Comparison of ENCODE assay signal across 8 mouse cellular contexts in the genomic region with DNA sequence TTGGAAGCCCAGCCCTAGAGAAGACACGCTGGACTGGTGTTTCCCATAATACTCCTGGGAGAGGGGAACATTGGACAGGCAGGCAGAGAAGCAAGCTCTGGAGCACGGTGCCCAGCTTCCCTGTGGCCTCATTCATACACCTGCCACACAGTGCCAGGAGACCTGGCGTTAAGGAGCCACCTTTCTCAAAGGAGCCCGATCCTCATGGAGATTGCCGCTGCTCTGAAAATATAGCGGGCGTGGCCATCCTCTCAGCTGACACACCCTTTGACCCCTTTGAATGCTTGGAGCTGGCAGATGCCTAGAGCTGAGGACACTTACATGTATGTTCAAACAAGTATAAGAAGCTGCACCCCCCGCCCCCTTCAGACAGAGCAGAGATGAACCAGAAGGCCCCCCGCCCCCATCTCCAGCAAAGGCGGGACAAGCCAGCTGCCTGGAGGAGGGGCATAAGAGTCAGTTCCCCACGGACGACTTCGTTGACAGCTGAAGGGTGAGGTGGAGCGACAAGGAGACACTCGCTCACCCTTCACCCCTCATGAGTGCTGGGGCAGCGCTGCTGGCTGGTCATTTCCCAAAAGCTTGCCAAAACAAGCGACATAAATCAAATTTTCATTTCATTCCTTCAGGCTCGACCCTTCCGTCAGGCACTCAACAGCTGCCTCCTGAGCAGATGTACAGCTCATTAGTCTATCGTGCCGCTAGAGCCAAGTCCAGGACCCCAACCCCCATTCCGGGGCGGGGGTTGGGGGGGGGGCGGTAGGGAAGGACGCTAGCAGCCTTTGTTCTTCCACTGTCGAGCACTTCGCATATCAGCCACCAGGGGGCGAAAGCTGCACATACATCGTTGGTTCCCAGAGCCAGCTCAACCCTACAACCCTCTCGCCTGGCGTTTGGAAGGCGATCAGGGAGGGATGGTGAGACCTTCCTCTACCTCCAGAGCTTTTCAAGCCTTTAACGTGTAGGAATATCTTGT. TPM values are rescaled to one million over a fixed set of nuclear protein-coding genes. Genes with fewer than 3 reads are reported as not detected.
DNase-seq lines count a peak whose midpoint lies in the region; ATAC-seq and TF ChIP-seq lines count a peak whose summit lies in the region.

No protein-coding gene starts in this region.

- WGBS in lung, embryonic 14.5 days = 0% methylated on average over 33 of the region's 33 CpGs
- under 1% methylated on average over 33 of the region's 33 CpGs for WGBS in olfactory bulb, adult 2 months

- H3K36me3 ChIP-seq in MEL (ENCODE audit: control insufficient read depth in 1 of 2, insufficient read depth in 2 of 2, low read length in 2 of 2) = no peaks in the 10 kb centered on the region
- no peaks in the 10 kb centered on the region for H3K36me3 ChIP-seq in lung, embryonic 14.5 days (ENCODE audit: insufficient read depth)

- ATAC-seq in hematopoietic stem cell, adult 5-6 weeks (replicated peaks in 1 of 2; ENCODE audit: insufficient read depth in 1 of 2, low FRiP score in 2 of 2, low TSS enrichment in 1 of 2, low read depth in 1 of 2, poor library complexity in 2 of 2, severe bottlenecking in 2 of 2) = peak; percentile 80 to 87
- ATAC-seq in lung, embryonic 14.5 days (ENCODE audit: insufficient read depth) = peak; percentile 92

- H3K4me2 ChIP-seq in lung, embryonic 14.5 days = peak overlapping the region; percentile 93

- no peaks in the 10 kb centered on the region for H3K79me2 ChIP-seq in MEL (ENCODE audit: control insufficient read depth, insufficient read depth, low read length, poor library complexity)

- TF ChIP-seq POLR2A in MEL (IDR thresholded peaks at IDR 0.05; ENCODE audit: control insufficient read depth in 1 of 2, insufficient read depth in 1 of 2, low read depth in 1 of 2, low read length in 2 of 2, poor library complexity in 1 of 2) = no peak
- no peak for TF ChIP-seq POLR2A in olfactory bulb, adult 2 months (IDR thresholded peaks at IDR 0.05; ENCODE audit: insufficient read depth, low read depth, low read length)

- no peaks in the 10 kb centered on the region for H3K27me3 ChIP-seq in MEL (ENCODE audit: control insufficient read depth in 1 of 2, insufficient read depth in 2 of 2, low read length in 2 of 2)
- no peaks in the 10 kb centered on the region for H3K27me3 ChIP-seq in lung, embryonic 14.5 days (ENCODE audit: insufficient read depth, low read length)

- no peak overlapping the region for H3K27ac ChIP-seq in MEL (ENCODE audit: control insufficient read depth, low read depth, low read length)
- peak overlapping the region; percentile 54; the same call in 1 of the 2 replicates for H3K27ac ChIP-seq in lung, embryonic 14.5 days (ENCODE audit: low read depth)
- peak overlapping the region; percentile 70 for H3K27ac ChIP-seq in olfactory bulb, adult 2 months (ENCODE audit: insufficient read depth, low read depth, low read length)

- H3K4me3 ChIP-seq in MEL (ENCODE audit: control insufficient read depth in 1 of 2, insufficient read depth in 1 of 2, low read depth in 2 of 2, low read length in 2 of 2) = peak overlapping the region; percentile 72 to 79
- peak overlapping the region; percentile 41 for H3K4me3 ChIP-seq in lung, embryonic 14.5 days (ENCODE audit: low read depth, low read length)
- peak overlapping the region; percentile 61 for H3K4me3 ChIP-seq in olfactory bulb, adult 2 months (ENCODE audit: insufficient read depth, low read depth, low read length)

- peak; percentile 80 to 95 (median 83) for TF ChIP-seq CTCF in MEL (IDR thresholded peaks at IDR 0.05 in 2 of 3, conservative IDR thresholded peaks at IDR 0.05 in 1 of 3; ENCODE audit: control insufficient read depth in 1 of 3, insufficient read depth in 1 of 3, low read depth in 2 of 3, low read length in 3 of 3, poor library complexity in 1 of 3, severe bottlenecking in 1 of 3)
- peak; percentile 98 for TF ChIP-seq CTCF in lung, embryonic 14.5 days (IDR thresholded peaks at IDR 0.05; ENCODE audit: low read depth)
- TF ChIP-seq CTCF in olfactory bulb, adult 2 months (IDR thresholded peaks at IDR 0.05; ENCODE audit: insufficient read depth, low read depth, low read length) = peak; percentile 73

- no peaks in the 10 kb centered on the region for H3K9me3 ChIP-seq in MEL (replicated peaks; ENCODE audit: insufficient read depth, low read length)
- H3K9me3 ChIP-seq in lung, embryonic 14.5 days (ENCODE audit: low read depth, low read length) = no peaks in the 10 kb centered on the region

- 0 out of 4 replicates have a peak, but pooled peaks cover 0 to 3% of the 10 kb centered on the region in 2 experiments for H3K4me1 ChIP-seq in MEL (ENCODE audit: control insufficient read depth in 1 of 2, insufficient read depth in 2 of 2, low read length in 2 of 2)
- peaks cover 7% of the 10 kb centered on the region; the same call in 1 of the 2 replicates for H3K4me1 ChIP-seq in lung, embryonic 14.5 days (ENCODE audit: insufficient read depth)
- peaks cover 7% of the 10 kb centered on the region for H3K4me1 ChIP-seq in olfactory bulb, adult 2 months (ENCODE audit: control insufficient read depth, insufficient read depth, low read length)

- TF ChIP-seq EP300 in MEL (IDR thresholded peaks at IDR 0.05; ENCODE audit: low read depth in 1 of 2, low read length in 2 of 2) = no peak

- peak; percentile 82 for DNase-seq in MEL (ENCODE audit: low read depth, low spot score)
- peak; percentile 89 for DNase-seq in cerebellum, adult 8-10 months
- DNase-seq in forelimb bud, embryonic 11.5 days (ENCODE audit: low read depth, low spot score) = peak; percentile 96
- DNase-seq in layer of hippocampus, adult 8-10 months (ENCODE audit: low spot score in 2 of 2) = peak; percentile 78 to 94
- DNase-seq in lung, embryonic 14.5 days = peak; percentile 98
- DNase-seq in thymus, adult 18-20 months = peak; percentile 53 to 61

- peak overlapping the region; percentile 58 for H3K9ac ChIP-seq in MEL (ENCODE audit: control insufficient read depth, low read depth, low read length, poor library complexity, severe bottlenecking)
- H3K9ac ChIP-seq in lung, embryonic 14.5 days = peak overlapping the region; percentile 60

- peak; percentile 84 for TF ChIP-seq RAD21 in MEL (IDR thresholded peaks at IDR 0.05; ENCODE audit: low read depth, low read length)

TF ChIP-seq in MEL, 35 proteins besides CTCF, POLR2A, EP300 and RAD21 (continues in another document):
- TF ChIP-seq MEF2A (IDR thresholded peaks at IDR 0.05; ENCODE audit: extremely low read depth, insufficient replicate concordance, low read depth, low read length, poor library complexity, severe bottlenecking) = no peak
- TF ChIP-seq ELF1 (IDR thresholded peaks at IDR 0.05; ENCODE audit: low read depth, low read length) = no peak
- no peak for TF ChIP-seq E2F4 (IDR thresholded peaks at IDR 0.05; ENCODE audit: borderline replicate concordance, low read depth, low read length)
- TF ChIP-seq MAX (IDR thresholded peaks at IDR 0.05; ENCODE audit: low read length) = no peak
- TF ChIP-seq CHD1 (IDR thresholded peaks at IDR 0.05; ENCODE audit: low read depth, low read length) = no peak
- TF ChIP-seq MYC (IDR thresholded peaks at IDR 0.05; ENCODE audit: low read depth, low read length) = no peak
- TF ChIP-seq USF1 (IDR thresholded peaks at IDR 0.05; ENCODE audit: low read depth, low read length) = no peak
- peak; percentile 58; the same call in 1 of the 2 replicates for TF ChIP-seq MAZ (IDR thresholded peaks at IDR 0.05; ENCODE audit: low read depth, low read length)
- TF ChIP-seq UBTF (IDR thresholded peaks at IDR 0.05; ENCODE audit: borderline replicate concordance, insufficient read depth, low read depth, low read length) = no peak
- TF ChIP-seq SIN3A (IDR thresholded peaks at IDR 0.05; ENCODE audit: low read length) = peak; percentile 17; the same call in 1 of the 2 replicates
- TF ChIP-seq POLR2AphosphoS2 (IDR thresholded peaks at IDR 0.05; ENCODE audit: low read length) = no peak
- TF ChIP-seq JUND (IDR thresholded peaks at IDR 0.05; ENCODE audit: low read depth, low read length) = no peak
- TF ChIP-seq GATA1 (IDR thresholded peaks at IDR 0.05; ENCODE audit: low read depth, low read length) = no peak
- peak; percentile 41; the same call in 1 of the 2 replicates for TF ChIP-seq MXI1 (IDR thresholded peaks at IDR 0.05; ENCODE audit: low read depth, low read length)
- no peak for TF ChIP-seq TBP (IDR thresholded peaks at IDR 0.05; ENCODE audit: low read depth, low read length)
- no peak for TF ChIP-seq RCOR1 (IDR thresholded peaks at IDR 0.05; ENCODE audit: low read depth, low read length)
- no peak for TF ChIP-seq ZKSCAN1 (IDR thresholded peaks at IDR 0.05; ENCODE audit: low read depth, low read length)
- no peak for TF ChIP-seq CHD2 (IDR thresholded peaks at IDR 0.05; ENCODE audit: low read length)
- no peak for TF ChIP-seq ZMIZ1 (IDR thresholded peaks at IDR 0.05; ENCODE audit: low read depth, low read length)
- no peak for TF ChIP-seq HCFC1 (IDR thresholded peaks at IDR 0.05; ENCODE audit: low read depth, low read length)
- no peak for TF ChIP-seq NELFE (IDR thresholded peaks at IDR 0.05; ENCODE audit: low read depth, low read length)
- no peak for TF ChIP-seq USF2 (IDR thresholded peaks at IDR 0.05; ENCODE audit: borderline replicate concordance in 1 of 2, insufficient read depth in 1 of 2, low read depth in 1 of 2, low read length in 2 of 2)
- TF ChIP-seq ETS1 (IDR thresholded peaks at IDR 0.05; ENCODE audit: low read depth, low read length) = no peak
- TF ChIP-seq TAL1 (IDR thresholded peaks at IDR 0.05; ENCODE audit: low read length) = no peak

RNA-seq across cellular contexts. Expression of gene Alg2, which starts 36.5 kb away (rescaled TPM):
- total RNA-seq in MEL (2012; rRNA removed) = 10.1 and 11.6 TPM in 2 replicates
- 10 to 100 TPM; 31.3 to 48.1 TPM for polyA plus RNA-seq in MEL (2012; ENCODE audit: insufficient read depth in 1 of 2, insufficient read length in 2 of 2, low read depth in 1 of 2, low replicate concordance in 2 of 2, missing spikeins in 1 of 2)
- total RNA-seq in hematopoietic stem cell, adult 5-6 weeks (2017) = 24.9 and 25.0 TPM in 2 replicates
- total RNA-seq in layer of hippocampus, adult 8-10 months (2022) = 100 to 1,000 TPM; 124 to 141 (median 133) TPM
- 56.3 and 59.6 TPM in 2 replicates for polyA plus RNA-seq in lung, embryonic 14.5 days (2014; fragmentation: Nextera tagmentation; extraction: Ambion mirVana)
- polyA plus RNA-seq in olfactory bulb, adult 2 months (2012; ENCODE audit: insufficient read depth, insufficient read length, low replicate concordance, missing spikeins) = not detected in 2 replicates

RNA-seq across cellular contexts. Expression of gene Sec61b, which starts 36.8 kb away (rescaled TPM):
- 538 and 557 TPM in 2 replicates for total RNA-seq in MEL (2012; rRNA removed)
- 100 to 1,000 TPM in 1 of 2 experiments, not detected in 1; 329 TPM for polyA plus RNA-seq in MEL (2012; ENCODE audit: insufficient read depth in 1 of 2, insufficient read length in 2 of 2, low read depth in 1 of 2, low replicate concordance in 2 of 2, missing spikeins in 1 of 2)
- total RNA-seq in hematopoietic stem cell, adult 5-6 weeks (2017) = 93.9 and 140 TPM in 2 replicates
- 10 to 100 TPM; 45.6 to 56.3 (median 49.7) TPM for total RNA-seq in layer of hippocampus, adult 8-10 months (2022)
- 404 and 428 TPM in 2 replicates for polyA plus RNA-seq in lung, embryonic 14.5 days (2014; fragmentation: Nextera tagmentation; extraction: Ambion mirVana)
- polyA plus RNA-seq in olfactory bulb, adult 2 months (2012; ENCODE audit: insufficient read depth, insufficient read length, low replicate concordance, missing spikeins) = not detected in 2 replicates
